Mouse (Mus musculus) liver, adult 2 months (tissue): Measurements from ENCODE around the gene Mrps18b. TPM values are rescaled to one million over a fixed set of nuclear protein-coding genes. Genes with fewer than 3 reads are reported as not detected.

ENCODE experiments used
- DNase-seq: peaks from one replicate; pipeline ENCODE4 v3.0.0-alpha.2; 2011; ENCODE audit warnings: low read depth, low spot score; ENCODE audit errors: extremely low read depth
- H3K27ac ChIP-seq: fragments of 200-500 bp; replicated peaks from 2 replicates; pipeline ENCODE4 v1.5.1; 2012; ENCODE audit warnings: low read depth, mild to moderate bottlenecking, control low read depth, inconsistent platforms, low read length; ENCODE audit not compliant: insufficient read depth
- H3K27me3 ChIP-seq: fragments of 200-500 bp; 2 replicates; pipeline ENCODE4 v1.6.1; 2012; ENCODE audit warnings: mild to moderate bottlenecking, moderate library complexity, low read length, inconsistent platforms; ENCODE audit not compliant: control insufficient read depth, insufficient read depth
- H3K36me3 ChIP-seq: fragments of 200-500 bp; 2 replicates; pipeline ENCODE4 v1.6.1; 2012; ENCODE audit warnings: low read length, inconsistent platforms; ENCODE audit not compliant: control insufficient read depth, insufficient read depth
- H3K4me1 ChIP-seq: fragments of 200-500 bp; 2 replicates; pipeline ENCODE4 v1.6.1; 2011; ENCODE audit warnings: low read length; ENCODE audit not compliant: control insufficient read depth, insufficient read depth
- H3K4me3 ChIP-seq: fragments of 200-500 bp; 2 replicates; pipeline ENCODE4 v1.5.1; 2011; ENCODE audit warnings: low read depth, mild to moderate bottlenecking, control low read depth, low read length, moderate library complexity; ENCODE audit not compliant: insufficient read depth
- H3K79me2 ChIP-seq: fragments of 200-500 bp; 2 replicates; pipeline ENCODE4 v1.6.1; 2012; ENCODE audit warnings: inconsistent platforms, mild to moderate bottlenecking, low read length, moderate library complexity; ENCODE audit not compliant: control insufficient read depth, insufficient read depth
- H3K9ac ChIP-seq: fragments of 200-500 bp; 2 replicates; pipeline ENCODE4 v1.6.1; 2012; ENCODE audit warnings: low read depth, mild to moderate bottlenecking, control low read depth, inconsistent platforms, low read length
- CTCF ChIP-seq: fragments of 200-500 bp; IDR thresholded peaks from 2 replicates; pipeline ENCODE4 v1.5.1; 2011; ENCODE audit warnings: low read depth, low read length, control low read depth
- POLR2A ChIP-seq: fragments of 200-500 bp; IDR thresholded peaks from 2 replicates; pipeline ENCODE4 v1.6.1; 2011; ENCODE audit warnings: low read length, control low read depth; ENCODE audit not compliant: insufficient read depth; ENCODE audit errors: extremely low read depth
- WGBS: fragments of 180-500 bp; shearing (Covaris S2); methylation state at CpG from one replicate; pipeline ENCODE4 v1.1.7; 2018; 5-methylcytosine and 5-hydroxymethylcytosine counted together
- polyA plus RNA-seq: library from polyadenylated mRNA; depleted of rRNA; stranded (reverse); fragments of >200 nt; gene quantifications from 2 replicates; pipeline ENCODE4 v1.2.3, GENCODE M21; 2012
- total RNA-seq: library from RNA; depleted of rRNA; stranded (reverse); fragments of >200 nt; gene quantifications from 2 replicates; pipeline ENCODE4 v1.2.3, GENCODE M21; 2014

The Mrps18b gene
- total and polyA plus RNA-seq, 2 experiments: 41.1 to 106 TPM

DNA sequence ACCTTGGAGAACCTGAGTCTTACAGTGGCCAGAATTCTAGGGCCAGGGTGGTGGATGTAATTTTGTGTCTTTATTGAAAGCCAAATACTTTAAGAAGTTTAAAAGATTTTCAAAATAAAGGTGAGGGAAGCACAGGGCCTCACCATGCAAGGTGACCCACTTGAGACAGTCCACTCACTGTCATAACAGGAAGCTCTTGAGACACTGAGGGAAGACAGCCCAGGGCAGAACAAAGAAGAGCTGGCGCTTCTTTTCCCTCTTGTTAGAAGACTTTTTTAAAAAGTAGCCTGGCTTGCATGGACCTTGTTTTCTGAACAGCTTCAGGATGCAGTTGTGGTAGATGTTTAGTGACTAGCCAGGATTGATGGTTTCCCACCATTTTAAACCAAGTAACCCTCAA lies 4.2 kb upstream of the Mrps18b start:
- Histone ChIP-seq H3K4me3 (no peak overlapping the region), H3K36me3 (peaks cover 35% of the 10 kb centered on the region), H3K27me3 (no peaks in the 10 kb centered on the region), H3K27ac (no peak overlapping the region; the same call in 1 of the 2 replicates), H3K9ac (no peak overlapping the region), H3K79me2 (no peaks in the 10 kb centered on the region; the same call in 1 of the 2 replicates), H3K4me1 (peaks cover 17% of the 10 kb centered on the region)
- no peak for TF ChIP-seq CTCF
- TF ChIP-seq POLR2A: no peak
- DNase-seq: peak; percentile 43
- WGBS: 67% methylated on average over 1 of the region's 1 CpGs

DNA sequence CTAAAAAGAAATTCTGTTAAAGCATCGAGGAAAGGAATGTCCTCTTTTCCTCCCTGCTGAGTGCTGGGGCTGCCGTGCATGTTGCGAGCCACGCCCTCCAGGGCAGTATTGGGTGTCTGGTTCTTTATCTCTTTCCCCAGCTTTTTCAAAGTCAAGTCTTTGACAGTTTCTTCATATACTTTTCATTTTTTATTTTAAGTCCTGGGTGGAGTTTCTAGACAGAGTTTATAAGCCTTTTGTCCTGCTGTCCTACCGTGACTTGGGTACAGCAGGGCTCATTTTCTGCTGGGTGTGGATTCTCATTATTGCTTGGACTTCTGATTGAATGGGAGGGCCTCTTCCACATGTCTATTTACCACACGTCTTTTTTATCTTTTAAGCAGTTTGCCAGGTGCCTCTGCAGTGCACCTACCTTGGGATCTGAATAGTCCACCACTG lies 3.7 kb upstream of the Mrps18b start:
- Histone ChIP-seq H3K36me3 (peaks cover 30% of the 10 kb centered on the region), H3K4me1 (peaks cover 17% of the 10 kb centered on the region), H3K4me3 (no peak overlapping the region; the same call in 1 of the 2 replicates), H3K27ac (peak overlapping the region; percentile 30; the same call in 1 of the 2 replicates), H3K9ac (0 out of 2 replicates have a peak overlapping the region, but pooled peaks have one; percentile 47), H3K27me3 (no peaks in the 10 kb centered on the region), H3K79me2 (peaks cover under 1% of the 10 kb centered on the region; the same call in 1 of the 2 replicates)
- WGBS: 31% methylated on average over 6 of the region's 6 CpGs
- no peak for DNase-seq
- TF ChIP-seq CTCF (no peak), POLR2A (0 out of 2 replicates have a peak, but pooled peaks have one; percentile 10)

DNA sequence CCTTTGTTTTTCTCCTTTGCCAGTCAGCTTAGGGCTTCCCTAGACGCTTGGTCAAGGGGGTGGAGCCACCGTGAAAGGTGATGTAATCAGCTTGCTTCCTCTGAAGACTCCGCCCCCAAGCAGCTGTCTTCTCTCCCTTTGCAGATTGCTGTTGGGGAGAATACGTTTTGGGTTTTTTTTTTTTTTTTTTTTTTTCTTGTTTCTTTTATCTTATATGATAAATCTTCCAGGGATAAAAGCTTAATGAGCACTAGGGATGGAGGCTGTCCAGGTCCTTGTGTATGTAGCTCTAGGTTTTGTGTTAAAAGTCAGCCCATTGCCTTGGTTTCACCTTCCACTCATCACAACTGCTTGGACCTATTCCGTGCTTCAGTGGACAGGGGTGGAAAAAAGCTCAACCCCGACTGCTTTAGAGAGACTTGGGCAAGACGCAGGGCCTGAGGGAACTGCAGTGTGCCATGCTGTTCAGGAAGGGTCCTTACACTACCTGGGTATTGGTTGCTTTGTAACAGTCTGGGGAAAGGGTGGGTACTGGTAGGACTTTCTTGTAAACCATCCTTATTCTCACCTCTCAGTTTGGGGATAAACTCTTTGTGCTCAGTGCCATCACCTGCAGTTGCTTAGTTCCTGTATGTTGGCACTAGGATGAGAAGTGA lies 3.0 kb upstream of the Mrps18b start:
- Histone ChIP-seq H3K36me3 (peaks cover 24% of the 10 kb centered on the region), H3K4me1 (peaks cover 17% of the 10 kb centered on the region)
- 3% methylated on average over 7 of the region's 7 CpGs for WGBS

DNA sequence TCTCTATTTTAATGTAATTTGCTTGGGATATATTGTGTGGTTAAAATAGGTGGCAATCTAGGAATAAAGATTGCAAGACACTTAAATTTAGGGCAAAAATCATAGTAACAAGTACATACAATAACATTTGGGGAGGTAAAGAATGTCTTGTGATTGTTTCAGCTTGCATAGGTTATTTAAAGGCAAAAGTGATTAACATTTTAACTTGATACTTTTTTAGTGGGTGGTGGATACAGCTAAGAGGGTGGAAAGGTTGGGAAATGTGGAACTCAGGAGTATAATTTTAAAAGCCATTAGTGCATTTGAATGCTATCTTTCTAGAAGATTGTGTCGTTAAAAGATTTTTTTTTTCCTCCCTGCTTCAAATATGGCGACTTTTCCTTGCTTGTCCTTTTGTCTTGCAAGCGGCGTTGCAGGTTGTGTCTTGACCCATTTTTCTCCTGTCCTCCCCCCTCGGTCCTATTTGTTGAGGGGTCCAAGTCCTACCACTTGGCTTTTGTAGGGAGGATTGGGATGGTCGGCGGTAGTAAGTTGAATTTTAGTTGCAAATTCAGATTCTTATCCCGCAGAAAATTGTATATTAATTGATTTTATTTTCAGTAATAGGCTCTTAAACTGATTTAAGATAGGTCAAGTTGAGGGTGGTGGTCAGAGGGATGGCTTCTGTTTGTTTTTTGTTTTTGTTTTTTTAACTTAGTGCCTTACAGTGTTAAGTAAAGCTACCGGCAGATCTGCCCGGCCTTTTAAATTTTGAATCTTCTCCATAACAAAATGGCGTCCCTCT lies 2.3 kb upstream of the Mrps18b start:
- peaks cover 17% of the 10 kb centered on the region for H3K4me1 ChIP-seq
- DNase-seq: no peak
- H3K27me3 ChIP-seq: no peaks in the 10 kb centered on the region
- H3K27ac ChIP-seq: peak overlapping the region; percentile 91
- peaks cover 10% of the 10 kb centered on the region for H3K79me2 ChIP-seq
- H3K4me3 ChIP-seq: peak overlapping the region; percentile 95
- H3K9ac ChIP-seq: peak overlapping the region; percentile 92
- H3K36me3 ChIP-seq: peaks cover 20% of the 10 kb centered on the region
- WGBS: under 1% methylated on average over 11 of the region's 11 CpGs
- TF ChIP-seq CTCF: no peak
- 0 out of 2 replicates have a peak, but pooled peaks have one; percentile 22 for TF ChIP-seq POLR2A

More for the DNA sequence above, 3.0 kb upstream of the Mrps18b start:
- Histone ChIP-seq H3K27me3 (no peaks in the 10 kb centered on the region), H3K9ac (peak overlapping the region; percentile 69), H3K4me3 (peak overlapping the region; percentile 18), H3K27ac (peak overlapping the region; percentile 49), H3K79me2 (peaks cover 7% of the 10 kb centered on the region)
- DNase-seq: peak; percentile 91
- TF ChIP-seq CTCF (0 out of 2 replicates have a peak, but pooled peaks have one; percentile 0), POLR2A (peak; percentile 37; the same call in 1 of the 2 replicates)

DNA sequence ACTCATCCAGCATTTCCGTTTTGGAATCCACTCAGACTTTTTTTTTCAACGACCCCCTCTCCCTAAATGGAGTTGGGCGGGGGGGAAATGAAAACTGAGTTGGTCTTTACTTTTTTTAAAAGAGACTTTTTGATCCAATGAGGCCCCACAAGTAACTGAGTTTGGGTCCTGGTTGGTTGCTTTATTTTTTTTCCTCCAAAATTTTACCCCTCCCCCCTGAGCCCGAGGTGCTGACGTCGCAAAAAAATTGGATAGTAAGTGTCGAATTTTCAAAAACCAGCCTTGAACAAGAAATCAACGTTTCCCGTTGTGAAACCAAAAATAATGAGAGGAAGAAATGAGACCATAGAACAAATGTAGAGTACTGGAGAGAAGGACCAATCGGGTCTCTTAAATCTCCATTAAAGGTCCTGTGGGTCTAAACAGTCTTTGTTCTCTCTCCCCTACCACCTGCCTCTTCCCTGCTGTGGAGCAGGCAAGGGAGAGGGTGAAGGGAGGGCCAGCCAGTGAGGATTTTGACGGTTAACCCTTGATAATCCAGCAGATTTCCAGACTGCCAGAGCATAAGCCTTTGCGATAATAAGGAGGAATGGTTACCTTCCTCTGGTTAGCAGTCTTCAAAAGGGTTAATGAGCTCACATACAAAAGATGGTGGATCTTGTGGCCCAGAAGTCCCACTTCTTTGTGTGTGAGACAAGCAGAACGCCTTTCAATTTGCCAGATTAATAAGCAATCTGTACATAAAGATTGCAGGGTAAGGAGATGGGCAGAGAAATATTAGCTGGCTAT lies 1.5 kb upstream of the Mrps18b start:
- Histone ChIP-seq H3K4me3 (peak overlapping the region; percentile 95), H3K9ac (peak overlapping the region; percentile 96), H3K79me2 (peaks cover 10% of the 10 kb centered on the region), H3K36me3 (peaks cover 17% of the 10 kb centered on the region), H3K4me1 (peaks cover 14% of the 10 kb centered on the region), H3K27ac (peak overlapping the region; percentile 98), H3K27me3 (no peaks in the 10 kb centered on the region)
- under 1% methylated on average over 13 of the region's 13 CpGs for WGBS
- peak; percentile 48 for DNase-seq
- TF ChIP-seq CTCF (no peak), POLR2A (0 out of 2 replicates have a peak, but pooled peaks have one; percentile 45)
